Mouse (Mus musculus): ENCODE results near the gene Inhbb.

DNA sequence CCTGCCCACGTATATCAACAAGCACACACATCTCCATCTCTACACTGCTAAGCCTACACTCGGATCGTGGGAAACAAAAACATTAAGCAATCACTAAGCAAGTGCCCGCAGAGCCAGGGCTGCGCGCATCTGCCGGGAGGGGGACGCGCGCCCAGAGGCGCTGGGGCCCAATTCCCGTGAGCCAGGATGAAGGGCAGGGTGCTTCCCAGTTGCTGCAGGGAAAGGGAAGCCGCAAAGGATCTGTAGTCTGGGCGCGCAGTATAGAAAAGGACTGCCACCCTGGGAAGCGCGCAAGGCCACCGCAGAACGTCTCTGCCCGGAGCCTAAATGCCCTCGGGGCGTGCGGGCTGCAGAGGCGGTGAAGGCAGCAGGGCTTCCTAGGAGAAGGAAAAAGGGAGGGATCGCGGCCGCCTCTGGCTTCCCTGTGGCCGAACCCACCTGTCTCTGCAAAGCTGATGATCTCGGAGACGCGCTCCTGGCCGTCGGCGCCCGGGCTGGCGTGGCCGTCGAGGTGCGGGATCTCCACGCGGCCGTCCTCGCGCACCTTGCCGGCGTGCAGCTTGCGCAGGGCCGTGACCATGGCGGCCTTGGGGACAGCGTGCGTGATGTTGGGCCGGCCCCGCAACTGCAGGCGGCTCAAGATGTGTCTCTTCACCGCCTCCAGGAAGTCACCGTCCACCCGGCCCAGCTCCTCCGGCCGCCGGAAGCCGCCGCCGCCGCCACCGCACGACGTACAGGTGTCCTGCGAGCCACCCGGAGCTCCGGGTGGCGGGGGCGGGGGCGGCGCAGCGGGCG lies 1.7 kb downstream of the Inhbb start:
- no peak for TF ChIP-seq POLR2A (IDR thresholded peaks at IDR 0.05; ENCODE audit: extremely low read depth, insufficient read depth, low read length)
- TF ChIP-seq CTCF (IDR thresholded peaks at IDR 0.05; ENCODE audit: extremely low read depth, insufficient read depth, low read length): no peak
